Mouse (Mus musculus): ENCODE data around the gene Specc1l.

DNA sequence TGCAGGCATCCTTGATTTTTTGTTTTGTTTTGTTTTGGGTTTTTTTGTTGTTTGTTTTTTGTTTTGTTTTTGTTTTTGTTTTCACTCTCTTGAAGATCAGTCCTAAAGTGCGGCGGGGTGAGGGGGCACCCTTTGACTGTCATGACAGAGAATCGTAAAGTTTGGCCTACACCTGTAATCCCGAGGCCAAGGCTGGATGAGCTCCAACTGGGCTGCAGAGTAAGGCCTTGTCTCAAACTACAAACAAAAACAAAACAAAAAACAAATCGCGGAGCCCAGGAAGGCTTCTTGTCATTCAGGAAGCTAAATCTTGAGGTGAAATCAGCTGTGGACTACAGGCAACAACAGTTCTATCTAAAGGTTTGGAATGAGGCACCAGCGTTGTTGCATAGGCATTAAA, 1.1 kb downstream of the Specc1l start:
- no peak for TF ChIP-seq FLI1 (IDR thresholded peaks at IDR 0.05; ENCODE audit: low read length)
- TF ChIP-seq GATA1 (IDR thresholded peaks at IDR 0.05; ENCODE audit: borderline replicate concordance, low read length) = no peak

All from megakaryocyte, embryonic 14.5 days (primary cell).